Mouse (Mus musculus) CH12.LX (cell line): ENCODE results near the gene Cipc.

ENCODE experiments used
- CTCF ChIP-seq, 2 experiments: IDR thresholded peaks in 1 of 2; conservative IDR thresholded peaks in 1 of 2; 2 replicates each; pipeline ENCODE4 v1.5.1; 2011 to 2012; ENCODE audit warnings: low read depth in 2 of 2, low read length in 2 of 2, improper control_type of control experiment in 1 of 2, inconsistent platforms in 1 of 2, mild to moderate bottlenecking in 1 of 2, moderate library complexity in 1 of 2
- IRF4 ChIP-seq: IDR thresholded peaks from 2 replicates; pipeline ENCODE4 v1.6.1; 2014; ENCODE audit warnings: low read depth, mild to moderate bottlenecking, inconsistent platforms, low read length, improper control_type of control experiment
- MAX ChIP-seq: IDR thresholded peaks from 2 replicates; pipeline ENCODE4 v1.6.1; 2011; ENCODE audit warnings: low read length, improper control_type of control experiment
- NRF1 ChIP-seq: IDR thresholded peaks from 2 replicates; pipeline ENCODE4 v1.6.1; 2014; ENCODE audit warnings: low read depth, mild to moderate bottlenecking, inconsistent platforms, low read length, improper control_type of control experiment, moderate library complexity
- POLR2A ChIP-seq: IDR thresholded peaks from 2 replicates; pipeline ENCODE4 v1.6.1; 2011; ENCODE audit warnings: low read depth, mild to moderate bottlenecking, improper control_type of control experiment, low read length
- TBP ChIP-seq: conservative IDR thresholded peaks from 2 replicates; pipeline ENCODE4 v1.6.1; 2011; ENCODE audit warnings: low read depth, low read length, improper control_type of control experiment
- USF2 ChIP-seq: conservative IDR thresholded peaks from 2 replicates; pipeline ENCODE4 v1.6.1; 2011; ENCODE audit warnings: low read depth, low read length, improper control_type of control experiment
- ZC3H11A ChIP-seq: IDR thresholded peaks from 2 replicates; pipeline ENCODE4 v1.6.1; 2012; ENCODE audit warnings: low read depth, mild to moderate bottlenecking, inconsistent platforms, low read length, improper control_type of control experiment

DNA sequence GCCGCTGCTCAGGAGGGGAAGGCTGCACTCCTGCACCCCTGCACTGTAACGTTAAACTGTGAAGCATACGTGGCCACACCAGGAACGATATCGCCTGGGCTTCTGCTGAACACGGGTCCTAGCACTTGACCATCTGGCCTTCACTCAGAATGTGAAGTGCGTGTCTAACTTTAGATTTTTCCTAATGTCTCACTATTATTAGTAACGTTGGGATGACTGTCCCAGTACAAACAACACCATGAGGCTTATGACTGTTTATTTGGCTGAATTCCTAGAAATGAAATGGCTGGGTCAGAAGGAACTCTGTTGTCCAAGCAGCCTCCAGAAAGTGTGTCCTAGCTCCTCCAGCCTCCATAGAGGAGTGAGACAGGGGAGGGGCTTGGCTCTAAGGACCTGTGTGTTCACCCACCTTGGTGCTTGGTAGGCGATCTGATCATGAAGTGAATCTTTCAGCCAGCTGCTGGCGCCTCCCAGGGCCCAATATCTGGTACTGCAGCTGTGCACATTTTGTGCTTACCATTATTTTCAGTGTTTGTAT, 52.5 kb downstream of the Cipc start:
- TF ChIP-seq TBP = no peak
- no peak for TF ChIP-seq USF2
- no peak for TF ChIP-seq POLR2A
- no peak for TF ChIP-seq NRF1
- TF ChIP-seq CTCF (conservative IDR thresholded peaks at IDR 0.05 in 1 of 2, IDR thresholded peaks at IDR 0.05 in 1 of 2; ENCODE audit: low read depth in 2 of 2, low read length in 2 of 2) = peak in 1 of 2 experiments; percentile 49; a peak in 2 of 4 replicates
- no peak for TF ChIP-seq MAX
- TF ChIP-seq ZC3H11A = no peak
- TF ChIP-seq IRF4 = no peak
